Mouse (Mus musculus): ENCODE data around the gene Olfr576.

Gene Olfr576

DNA sequence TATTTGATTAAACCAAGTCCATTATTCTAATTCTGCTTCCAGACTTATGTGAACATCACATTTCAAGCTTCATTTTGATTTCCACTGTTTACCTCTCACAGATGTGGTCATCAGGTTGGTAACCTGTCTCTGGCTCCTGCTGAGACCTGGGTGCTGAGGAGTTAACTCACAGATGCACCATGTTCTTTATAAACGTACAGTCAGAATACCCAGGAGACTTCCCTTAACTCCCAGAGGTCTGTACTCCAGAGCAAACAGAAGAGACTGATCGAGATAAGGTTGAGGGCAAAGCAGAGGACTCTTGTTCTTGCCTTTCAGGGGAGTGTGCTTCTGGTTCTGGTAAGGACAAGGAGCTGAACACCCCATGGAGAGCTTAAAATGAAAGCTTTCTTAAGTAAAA, at the start of gene Olfr576:
Gene Olfr576 (plus strand): TSS at position 301 of the 400 bp plus-strand sequence.
- no peak for DNase-seq (ENCODE audit: low spot score in 2 of 2)

- no peak for DNase-seq (ENCODE audit: low spot score in 2 of 2)
Observed at GRCm38 (mm10) chr7:102915261-102915660, 47.2 kb upstream of the Olfr576 start.

DNA sequence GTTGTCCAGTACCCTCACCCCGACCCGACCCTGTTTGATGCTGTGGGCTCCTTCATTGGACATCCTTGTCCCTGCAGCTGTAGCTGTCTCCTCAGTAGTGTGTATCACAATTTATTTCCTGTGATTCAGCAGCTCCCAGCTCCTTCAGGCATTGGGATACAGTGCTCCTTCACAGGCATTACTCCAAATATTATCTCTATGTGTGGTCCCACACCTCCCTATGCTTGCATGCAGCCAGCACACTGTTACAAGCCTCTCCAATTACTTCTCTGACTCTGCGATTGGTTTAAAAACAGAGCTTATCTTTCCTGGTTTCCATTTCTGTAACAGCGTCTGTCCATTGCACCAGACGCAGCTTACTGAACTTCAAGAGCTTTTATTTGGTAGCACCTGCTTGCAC, 46.1 kb upstream of the Olfr576 start:
- DNase-seq (ENCODE audit: low spot score in 2 of 2), result no peak

- no peak for DNase-seq (ENCODE audit: low spot score in 2 of 2)
Observed at GRCm38 (mm10) chr7:102917032-102917875, 45.2 kb upstream of the Olfr576 start, which contains the start of gene Olfr571. TSS of gene Olfr571 (minus strand) at chr7:102917536.

- no peak for DNase-seq (ENCODE audit: low spot score in 2 of 2)
Observed at GRCm38 (mm10) chr7:102919632-102920031, 42.8 kb upstream of the Olfr576 start.

DNA sequence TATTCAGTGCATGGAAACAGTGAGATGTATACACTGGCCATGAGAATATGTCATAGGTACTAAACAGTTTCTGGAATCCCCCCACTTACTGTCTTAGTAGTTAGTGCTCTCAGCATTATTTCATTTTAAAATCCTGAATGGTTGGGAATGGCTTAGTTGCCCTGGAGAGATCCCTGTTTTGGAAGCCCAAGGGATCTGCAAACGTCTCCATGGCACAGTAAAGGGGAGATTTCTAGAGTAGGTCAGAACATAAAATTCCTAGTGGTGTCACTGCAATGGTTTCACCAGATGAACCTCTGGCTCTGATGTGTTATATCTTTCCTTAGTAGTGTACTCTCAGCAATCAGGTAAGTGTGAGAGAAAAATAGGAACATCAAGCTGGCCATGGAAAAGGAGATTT, 38.4 kb upstream of the Olfr576 start, which contains the start of gene Olfr572:
Gene Olfr572 (plus strand): TSS at position 301 of the 400 bp plus-strand sequence.
- no peak for DNase-seq (ENCODE audit: low spot score in 2 of 2)

DNA sequence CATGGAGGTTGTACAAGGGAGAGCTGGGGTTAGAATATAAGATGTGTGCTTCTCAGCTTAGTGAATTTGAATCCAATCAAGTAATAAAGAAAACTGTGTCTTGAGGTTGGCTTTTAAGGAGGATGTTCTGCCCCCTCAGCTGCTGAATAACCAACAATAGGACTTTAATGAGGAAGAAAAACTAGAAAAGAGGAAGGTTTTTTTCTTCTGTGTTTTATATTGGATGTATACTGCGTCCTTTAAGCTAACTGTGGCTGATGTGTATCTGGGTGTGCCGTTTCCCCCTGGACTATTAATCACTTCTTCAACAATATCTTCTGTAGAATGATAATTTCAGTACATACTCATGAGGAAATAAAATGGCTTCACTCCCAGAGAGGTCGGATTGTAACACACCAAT, 35.4 kb upstream of the Olfr576 start:
- DNase-seq (ENCODE audit: low spot score in 2 of 2), result no peak

GRCm38 (mm10) chr7:102942475-102942874, 20.0 kb upstream of the Olfr576 start, which contains the start of gene Olfr573-ps1:
TSS of gene Olfr573-ps1 (minus strand) at chr7:102942575.
- no peak for DNase-seq (ENCODE audit: low spot score in 2 of 2)

DNA sequence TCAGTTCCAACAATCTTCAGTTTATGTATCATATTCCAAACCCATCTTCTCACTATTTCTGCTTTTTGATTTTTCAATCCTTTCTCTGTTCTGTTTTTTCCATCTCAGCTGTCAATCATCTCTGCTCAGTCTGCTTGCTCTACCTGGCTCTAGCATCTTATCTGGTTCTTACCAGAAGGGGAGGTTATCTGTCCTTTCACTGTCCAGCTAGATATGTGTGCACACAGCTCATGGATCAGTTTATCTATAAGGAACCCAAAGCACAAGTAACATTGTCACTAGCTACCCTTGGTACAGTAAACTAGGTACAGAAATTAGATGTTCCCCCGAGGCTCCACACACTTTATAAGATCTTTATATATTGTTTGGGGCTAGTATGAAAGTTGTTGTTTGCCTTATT, 19.0 kb upstream of the Olfr576 start:
- DNase-seq (ENCODE audit: low spot score in 2 of 2), result no peak

DNA sequence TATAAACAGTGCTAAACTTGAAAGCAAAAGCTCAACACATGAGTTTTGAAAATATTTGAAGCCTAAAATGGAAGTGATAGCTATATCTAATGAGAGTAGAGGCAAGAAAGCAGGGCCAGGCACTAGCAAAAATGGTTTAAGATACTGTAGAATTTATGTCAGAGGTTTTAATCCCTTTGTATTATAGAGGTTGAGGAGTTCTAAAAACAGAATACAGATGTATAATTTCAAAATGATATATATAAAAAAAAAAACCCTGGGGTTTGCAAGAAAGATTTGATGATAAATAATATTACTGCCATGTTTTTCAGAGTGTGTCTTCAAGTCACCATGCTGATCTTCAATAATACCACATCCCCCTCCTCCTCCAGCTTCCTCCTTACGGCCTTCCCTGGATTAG, 14.3 kb upstream of the Olfr576 start, which contains the start of gene Olfr574:
Gene Olfr574 (plus strand): TSS at position 301 of the 400 bp plus-strand sequence.
- no peak for DNase-seq (ENCODE audit: low spot score in 2 of 2)

DNA sequence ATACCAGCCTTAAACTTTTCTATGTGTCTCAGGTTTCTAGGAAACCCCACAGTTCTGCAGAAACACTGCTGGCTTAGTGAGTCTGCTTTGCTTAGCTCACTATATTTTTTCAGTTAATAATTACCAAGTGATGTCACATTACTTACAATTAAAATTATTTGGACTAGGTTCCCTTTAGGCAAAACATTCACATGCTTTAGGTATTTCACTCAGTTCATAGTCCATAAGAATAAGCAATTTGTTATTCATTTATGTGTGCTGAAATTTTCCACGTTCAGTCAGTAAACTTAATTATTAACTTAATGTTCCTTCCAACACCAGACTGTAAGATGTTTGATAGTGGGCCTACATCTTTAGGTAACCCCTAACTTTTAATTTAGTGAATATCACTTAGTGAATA, 11.7 kb upstream of the Olfr576 start:
- DNase-seq (ENCODE audit: low spot score in 2 of 2), result no peak

GRCm38 (mm10) chr7:102958137-102958536, 4.3 kb upstream of the Olfr576 start:
- DNase-seq (ENCODE audit: low spot score in 2 of 2), result no peak

GRCm38 (mm10) chr7:102958593-102958992, 3.9 kb upstream of the Olfr576 start, which contains the start of gene Olfr575:
TSS of gene Olfr575 (minus strand) at chr7:102958775.
- DNase-seq (ENCODE audit: low spot score in 2 of 2), result no peak

GRCm38 (mm10) chr7:102974399-102974798, 11.9 kb downstream of the Olfr576 start:
- DNase-seq (ENCODE audit: low spot score in 2 of 2), result no peak

DNA sequence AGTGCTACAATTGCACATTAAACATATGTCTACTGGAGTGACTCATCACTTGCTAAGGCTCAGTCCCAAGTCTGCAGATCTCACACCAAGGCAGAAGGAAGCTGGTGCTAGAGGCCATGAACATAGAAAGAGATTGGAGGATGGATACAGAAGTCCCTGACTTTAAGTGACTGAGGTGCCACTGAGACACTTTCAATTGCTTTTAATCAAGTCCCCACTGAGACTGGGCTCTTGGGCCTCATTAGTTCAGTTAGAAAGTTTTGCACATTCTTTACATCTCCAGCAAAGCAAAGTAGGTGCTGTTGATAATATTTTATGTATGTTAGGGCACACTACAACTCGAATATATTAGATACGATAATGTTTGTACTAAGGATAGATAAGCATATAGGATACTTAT, 13.4 kb downstream of the Olfr576 start, which contains the start of gene Olfr577:
Gene Olfr577 (minus strand): TSS at position 101 of the 400 bp plus-strand sequence.
- no peak for DNase-seq (ENCODE audit: low spot score in 2 of 2)

- DNase-seq (ENCODE audit: low spot score in 2 of 2), result no peak
Observed at GRCm38 (mm10) chr7:102989224-102989623, 26.8 kb downstream of the Olfr576 start, which contains the start of gene Olfr578. TSS of gene Olfr578 (minus strand) at chr7:102989324.
